Mouse (Mus musculus): ENCODE results near the gene Zwilch.
A peak's percentile ranks its signal among the peaks of the same experiment; 100 is the strongest.
"Not testable (repeated sequence)": the region's sequence is repeated elsewhere in the genome, so short reads cannot be mapped to it uniquely, and the experiment has no call there.

The Zwilch gene

DNA sequence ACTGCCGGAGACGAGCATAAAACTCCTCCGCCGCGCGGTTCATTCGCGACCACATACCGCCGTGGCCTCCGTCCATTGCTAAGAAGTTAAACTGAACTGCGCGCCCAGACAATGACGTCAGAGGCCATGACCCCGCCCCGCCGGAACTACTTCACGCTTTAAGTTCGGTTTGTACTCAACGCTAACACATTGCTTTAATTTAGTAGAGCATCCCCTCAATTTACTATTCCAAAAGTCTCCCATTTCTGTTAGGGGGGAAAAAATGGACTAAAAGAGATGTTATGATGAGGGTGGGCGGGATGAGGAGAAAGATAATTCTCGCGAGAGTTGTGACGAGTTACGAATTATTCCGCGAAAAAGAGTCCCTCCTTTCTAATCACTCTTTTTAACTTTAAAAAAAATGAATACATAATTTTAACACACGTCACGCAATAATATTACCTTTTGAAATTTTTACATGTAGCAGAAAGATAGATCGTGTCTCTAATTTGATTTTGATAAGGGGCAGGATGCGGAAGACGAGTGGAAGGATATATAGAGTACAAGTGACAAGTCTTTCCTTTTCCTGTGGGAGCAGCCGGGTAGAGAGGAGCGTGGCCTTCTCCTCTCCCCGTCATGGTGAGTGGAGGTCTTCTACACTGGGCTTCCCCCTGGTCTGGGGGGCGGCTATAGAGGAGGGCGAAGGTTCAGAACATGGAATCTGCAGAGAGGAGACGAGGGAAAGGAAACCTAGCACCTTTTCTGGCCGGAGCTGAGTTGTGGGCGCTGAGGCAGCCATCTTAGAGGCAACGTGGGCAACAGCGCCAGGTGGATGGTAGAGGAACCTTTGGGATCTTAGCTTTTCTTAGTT lies at the start of gene Zwilch, which contains the start of gene Rpl4:
Zwilch (minus strand) TSS at position 289 of the 850 bp plus-strand sequence.
Rpl4 (plus strand) TSS at position 560 of the 850 bp plus-strand sequence.
- peak; percentile 73 to 77 for DNase-seq (ENCODE audit: low spot score in 2 of 2)

DNA sequence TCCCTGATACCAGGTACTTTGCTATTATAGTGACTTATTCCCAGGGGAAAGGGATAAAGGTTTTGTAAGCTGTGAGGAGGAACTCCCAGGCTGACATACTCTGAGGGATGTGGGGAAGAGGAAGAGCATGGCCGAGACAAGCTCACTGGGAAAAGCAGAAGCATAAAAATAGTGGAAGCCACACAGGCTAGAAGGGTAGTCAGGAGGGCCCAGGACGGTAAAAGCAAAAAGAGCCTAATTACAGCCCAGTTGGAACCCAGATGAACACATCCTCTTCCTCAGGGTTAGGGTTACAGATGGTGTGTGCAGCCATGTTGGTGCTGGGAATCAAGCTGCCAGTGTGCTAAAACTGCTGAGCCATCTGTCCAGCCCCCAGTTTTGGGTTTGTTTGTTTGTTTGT lies 49.2 kb upstream of the Zwilch start:
- DNase-seq (ENCODE audit: low spot score in 2 of 2), result no peak

DNA sequence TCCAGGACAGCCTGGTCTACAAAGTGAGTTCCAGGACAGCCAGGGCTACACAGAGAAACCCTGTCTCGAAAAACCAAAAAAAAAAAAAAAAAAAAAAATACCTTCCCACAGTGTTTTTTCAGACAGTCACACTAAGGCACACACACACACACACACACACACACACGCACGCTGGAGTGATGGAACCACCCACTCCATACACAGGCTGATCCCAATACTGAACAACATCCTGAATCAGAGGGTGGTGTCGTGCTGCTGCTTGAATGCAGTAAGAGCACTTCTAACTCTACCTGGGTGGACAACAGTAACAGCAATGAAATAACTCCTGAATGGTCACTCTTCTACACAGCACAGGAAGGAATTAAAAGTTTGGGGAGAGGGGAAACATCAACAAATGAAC lies 48.6 kb upstream of the Zwilch start:
- DNase-seq (ENCODE audit: low spot score in 2 of 2), result no peak

DNA sequence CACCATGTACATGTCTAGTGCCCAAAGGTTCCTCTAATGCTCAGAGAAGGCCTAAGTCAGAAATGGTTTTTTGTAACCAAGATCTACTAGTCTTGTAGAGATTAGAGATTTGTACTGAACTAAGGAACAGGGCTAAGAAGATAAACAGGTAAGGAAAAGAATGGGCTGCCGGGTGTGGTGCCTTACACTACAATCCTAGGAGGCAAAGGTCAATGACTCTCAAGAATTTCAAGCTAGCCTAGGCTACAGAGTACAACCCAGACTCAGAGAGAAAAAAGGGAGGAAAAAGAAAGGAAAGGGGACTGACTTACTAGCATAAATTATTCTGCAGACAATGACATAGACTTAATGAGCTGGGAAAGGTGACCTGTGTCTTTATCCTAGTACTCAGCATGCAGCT lies 47.7 kb upstream of the Zwilch start:
- DNase-seq (ENCODE audit: low spot score in 2 of 2), result no peak

DNA sequence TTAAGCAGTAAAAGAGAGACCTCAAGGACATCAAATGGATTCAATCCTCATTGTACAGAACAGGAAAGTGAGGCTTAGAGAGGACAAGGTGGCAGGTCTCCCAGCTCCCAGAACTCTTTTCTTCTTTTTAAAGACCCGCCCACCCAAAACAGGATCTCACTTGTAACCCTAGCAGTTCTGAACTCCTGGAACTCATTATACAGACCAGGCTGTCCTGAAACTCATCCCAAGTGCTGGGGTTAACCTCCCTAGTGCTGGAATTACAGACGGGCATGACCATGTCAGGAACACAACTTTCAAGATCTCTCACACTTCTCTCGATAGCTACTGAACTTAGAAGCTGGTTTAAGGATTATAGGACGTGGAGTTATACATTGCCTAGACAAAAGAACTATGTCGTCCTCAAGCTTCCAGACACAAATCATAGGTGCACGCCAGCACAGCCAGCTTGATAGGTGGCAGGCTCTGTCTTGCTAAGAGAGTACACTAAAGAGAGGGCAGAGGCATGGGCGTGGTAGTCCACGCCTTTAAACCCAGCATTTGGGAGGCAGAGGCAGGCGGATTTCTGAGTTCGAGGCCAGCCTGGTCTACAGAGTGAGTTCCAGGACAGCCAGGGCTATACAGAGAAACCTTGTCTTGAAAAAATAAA lies 47.0 kb upstream of the Zwilch start:
- no peak for DNase-seq (ENCODE audit: low spot score in 2 of 2)

DNA sequence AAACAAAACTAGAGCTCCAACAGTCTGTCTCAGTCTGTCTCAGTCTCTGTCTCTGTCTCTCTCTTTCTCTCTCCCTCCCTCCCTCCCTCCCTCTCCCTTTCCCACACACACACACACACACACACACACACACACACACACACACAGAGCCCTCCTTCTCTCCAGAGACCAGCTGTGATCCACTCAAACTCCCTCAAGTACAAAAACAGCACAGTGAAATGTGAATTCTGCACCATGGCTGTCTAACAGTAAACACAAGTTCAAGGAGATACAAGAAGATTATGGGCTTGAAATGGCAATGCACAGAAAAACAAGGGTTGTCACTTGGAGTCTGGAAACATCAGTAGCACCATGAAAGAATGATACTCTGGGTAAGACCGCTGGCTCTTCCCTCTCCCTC lies 46.4 kb upstream of the Zwilch start:
- DNase-seq (ENCODE audit: low spot score in 2 of 2), result no peak

DNA sequence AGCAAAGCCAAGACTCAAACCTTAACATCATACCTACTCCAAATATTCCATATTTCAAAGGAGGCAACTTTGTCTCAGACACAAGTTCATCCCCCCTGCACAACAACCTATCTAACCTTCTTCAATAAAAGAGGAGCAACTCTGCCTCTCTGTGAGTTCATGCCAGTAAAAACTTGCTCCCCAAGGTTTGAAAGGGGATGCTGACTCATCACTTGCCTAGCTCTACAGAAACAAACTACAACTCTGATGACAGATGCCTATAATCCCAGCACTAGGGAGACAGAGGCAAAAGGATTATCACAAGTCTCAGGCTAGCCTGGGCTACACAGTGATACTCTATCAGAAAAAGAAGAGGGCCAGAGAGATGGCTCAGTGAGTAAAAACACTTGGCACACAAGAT lies 45.0 kb upstream of the Zwilch start:
- no peak for DNase-seq (ENCODE audit: low spot score in 2 of 2)

DNA sequence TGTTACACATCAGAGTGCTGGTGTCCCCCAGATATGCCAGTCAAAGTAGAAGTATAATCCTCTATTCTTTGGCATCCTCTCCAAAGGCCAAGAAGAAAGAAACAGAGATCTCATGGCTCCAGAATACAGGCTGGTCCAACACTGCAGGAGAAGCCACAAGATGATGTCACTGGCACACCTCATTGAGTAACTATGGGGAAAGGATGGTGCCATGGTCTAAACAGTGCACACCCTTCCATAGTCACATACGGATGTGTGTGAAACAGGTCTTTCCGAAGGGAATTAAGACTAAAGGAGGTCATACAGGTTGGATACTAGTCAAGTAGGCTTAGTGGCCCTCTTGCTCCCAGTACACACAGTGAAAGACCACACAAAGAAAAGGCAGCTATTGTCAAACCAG lies 43.7 kb upstream of the Zwilch start:
- DNase-seq (ENCODE audit: low spot score in 2 of 2), result no peak

DNA sequence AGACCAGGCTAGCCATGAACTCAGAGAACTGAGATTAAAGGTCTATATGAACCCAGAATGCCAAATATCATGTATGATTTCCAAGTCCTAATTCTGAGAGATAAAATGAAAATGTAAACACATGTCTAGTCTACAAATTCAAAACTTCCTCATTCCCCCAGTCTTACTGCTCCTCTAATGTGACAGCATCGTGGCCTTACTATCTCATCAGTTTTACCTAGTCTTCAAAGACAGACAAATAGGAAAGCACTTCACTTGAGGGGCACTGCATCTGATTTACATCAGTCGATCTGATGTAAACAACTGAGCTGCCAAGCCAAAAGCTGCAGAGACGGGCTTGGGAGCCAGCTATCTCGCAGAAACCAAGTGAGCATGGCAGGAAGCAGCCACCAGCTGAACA lies 43.2 kb upstream of the Zwilch start:
- no peak for DNase-seq (ENCODE audit: low spot score in 2 of 2)

DNA sequence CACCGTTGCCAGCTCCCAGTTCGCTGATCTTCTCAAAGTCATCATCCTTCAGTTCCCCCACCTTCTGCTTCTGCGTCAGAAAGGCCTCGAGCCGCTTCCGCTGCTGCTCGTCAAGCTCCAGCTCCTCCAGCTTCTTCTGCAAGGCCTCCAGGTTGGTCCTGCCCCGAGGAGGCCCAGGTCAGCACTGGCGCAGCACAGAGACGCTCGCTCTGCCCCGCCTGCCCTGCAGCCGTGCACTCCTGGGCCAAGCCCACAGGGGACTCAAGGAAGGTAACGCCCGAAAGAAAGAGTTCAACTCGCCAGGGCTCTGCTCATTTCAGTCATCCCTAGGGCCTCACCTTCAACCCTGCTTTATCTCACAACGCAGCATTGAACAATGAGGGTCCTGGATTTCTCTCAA lies 41.5 kb upstream of the Zwilch start:
- no peak for DNase-seq (ENCODE audit: low spot score in 2 of 2)

DNA sequence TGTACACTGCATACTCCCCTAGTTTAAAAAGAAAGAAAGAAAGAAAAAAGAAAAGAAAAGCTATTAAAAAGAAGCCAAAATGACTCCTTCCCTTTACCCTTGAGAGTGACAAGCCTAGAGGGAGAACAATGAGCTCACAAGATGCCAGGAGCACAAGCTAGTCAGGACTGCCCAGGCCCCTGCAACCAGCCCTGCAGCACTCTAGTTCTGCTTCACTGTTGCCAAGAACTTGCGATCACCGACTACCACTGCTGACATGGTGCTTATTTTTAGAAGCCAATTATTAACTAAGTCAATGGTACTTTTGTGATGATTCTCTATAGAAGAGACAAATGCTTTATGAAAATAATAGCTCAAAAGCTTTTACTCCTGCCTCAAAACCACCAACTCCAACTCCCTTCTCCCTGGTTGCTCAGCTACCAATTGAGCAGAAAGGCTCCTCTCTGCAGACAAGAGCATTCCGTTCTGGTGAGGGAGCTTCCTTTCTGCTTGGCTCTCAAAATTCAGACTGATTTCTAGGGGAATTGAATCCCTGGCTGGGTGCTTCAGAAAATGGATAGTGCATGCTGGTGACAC lies 34.7 kb upstream of the Zwilch start:
- DNase-seq (ENCODE audit: low spot score in 2 of 2), result no peak

DNA sequence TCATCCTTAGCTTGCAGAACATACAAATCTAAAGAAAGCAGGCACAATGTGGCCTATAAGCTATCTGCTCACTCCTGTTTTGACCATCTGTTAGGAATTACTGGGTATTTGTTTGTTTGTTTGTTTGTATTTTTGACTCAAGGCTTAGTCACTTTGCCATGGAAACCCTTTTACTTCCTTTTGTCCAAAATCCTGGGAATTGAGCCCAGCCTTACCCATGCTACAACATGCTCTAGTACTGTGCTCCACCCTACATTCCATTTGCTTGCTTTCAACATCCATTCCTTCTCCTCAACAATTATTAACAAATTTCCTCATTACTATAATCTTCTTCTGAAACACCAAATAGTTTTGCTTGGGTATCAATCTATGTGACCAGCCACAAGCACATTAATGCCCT lies 30.0 kb upstream of the Zwilch start:
- DNase-seq (ENCODE audit: low spot score in 2 of 2), result no peak

DNA sequence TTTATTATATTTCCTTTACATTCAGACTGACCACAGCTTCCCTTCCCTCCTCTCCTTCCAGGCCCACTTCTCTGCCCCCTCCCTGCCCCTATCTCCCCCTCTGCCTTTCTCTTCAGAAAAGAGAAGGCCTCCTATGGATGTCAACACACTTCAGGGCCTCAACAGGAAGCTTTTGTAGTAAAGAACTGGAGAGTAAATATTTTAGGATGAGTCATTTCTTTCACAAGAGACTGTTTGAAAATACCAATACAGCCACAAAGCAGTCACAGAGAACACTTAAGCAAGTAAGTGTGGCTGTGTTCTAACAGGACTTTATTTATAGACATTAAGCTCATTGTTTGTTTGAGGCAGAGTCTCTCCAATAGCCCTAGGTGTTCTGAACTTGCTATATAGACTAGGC lies 29.4 kb upstream of the Zwilch start:
- no peak for DNase-seq (ENCODE audit: low spot score in 2 of 2)

DNA sequence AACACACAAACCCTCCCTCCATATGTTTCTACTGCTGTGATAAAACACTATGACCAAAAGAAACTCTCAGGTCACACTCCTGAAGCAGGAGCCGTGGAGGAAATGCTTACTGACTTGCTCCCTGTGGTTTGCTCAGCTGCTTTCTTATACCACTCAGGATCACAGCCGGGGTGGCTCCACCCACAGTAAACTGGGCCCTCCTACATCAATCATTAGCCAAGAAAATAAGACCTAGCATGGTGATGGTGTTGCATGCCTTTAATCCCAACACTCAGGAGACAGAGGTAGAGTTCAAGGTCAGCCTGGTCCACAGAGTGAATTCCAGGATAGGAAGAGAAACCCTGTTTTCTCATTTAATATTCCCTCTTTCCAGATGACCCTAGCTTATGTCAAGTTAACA lies 27.0 kb upstream of the Zwilch start:
- DNase-seq (ENCODE audit: low spot score in 2 of 2), result no peak

DNA sequence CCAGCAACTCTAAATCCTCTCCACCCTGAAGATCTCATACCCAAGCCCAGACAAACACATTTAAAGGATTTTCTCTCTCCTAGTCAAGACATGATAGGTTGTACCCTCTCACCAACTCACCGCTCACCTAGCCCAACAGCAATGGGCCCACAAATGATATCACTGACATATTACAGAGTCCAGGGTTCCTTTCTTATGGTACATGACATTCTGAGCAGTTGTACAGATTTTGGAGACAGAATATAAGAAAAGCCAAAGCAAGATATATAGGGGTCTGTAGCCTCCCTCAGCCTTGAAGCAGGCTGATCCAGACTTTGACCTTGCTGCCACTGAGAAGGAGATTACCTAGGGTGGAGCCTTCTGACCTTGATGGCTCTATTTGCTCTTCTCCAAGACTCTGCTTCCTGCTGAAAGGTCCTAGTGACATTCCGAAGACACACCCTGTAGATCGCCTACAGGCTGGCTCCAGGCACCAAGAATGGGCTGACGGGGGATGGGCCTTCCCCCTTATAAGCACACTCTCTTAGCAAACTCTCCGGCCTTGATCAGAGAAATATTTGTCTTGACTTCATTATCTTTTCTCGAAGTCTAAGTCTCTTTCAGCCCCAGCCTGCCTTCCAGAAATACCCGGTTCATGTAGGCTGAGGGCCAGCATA lies 26.0 kb upstream of the Zwilch start:
- not testable (repeated sequence) for DNase-seq (ENCODE audit: low spot score in 2 of 2)

DNA sequence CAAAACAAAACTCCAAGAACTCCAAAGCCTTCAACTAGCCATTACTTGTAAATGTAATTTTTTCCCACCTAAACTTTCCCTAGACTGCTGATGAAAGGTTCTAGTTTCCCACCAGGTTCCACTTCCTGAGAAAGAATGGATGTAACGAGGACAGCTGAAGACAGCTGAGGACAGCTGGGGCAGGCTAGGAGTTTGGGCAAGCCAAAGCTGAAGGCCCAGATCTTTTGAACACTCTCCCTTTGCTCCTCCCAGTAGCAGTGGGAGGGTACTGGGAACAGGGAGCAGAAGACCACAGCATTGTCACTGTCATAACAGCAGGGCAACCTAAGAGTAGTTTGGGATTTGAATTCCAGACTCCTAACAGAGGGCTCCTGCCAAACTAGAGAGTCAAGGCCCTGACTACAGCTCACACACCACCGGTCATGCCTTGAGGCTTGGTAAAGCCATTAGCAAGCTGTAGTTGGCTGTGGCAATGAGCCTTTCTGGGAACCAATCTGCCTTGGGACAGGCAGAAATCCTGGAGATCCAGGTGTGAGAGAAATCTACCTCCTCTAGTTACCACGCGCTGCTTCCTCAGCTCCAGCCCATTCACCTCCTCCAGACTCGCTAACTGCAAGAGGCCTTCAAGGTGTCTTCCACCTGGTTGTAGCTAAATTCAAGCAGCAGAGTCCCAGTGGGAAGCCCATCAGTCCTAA lies 25.3 kb upstream of the Zwilch start:
- no peak for DNase-seq (ENCODE audit: low spot score in 2 of 2)

DNA sequence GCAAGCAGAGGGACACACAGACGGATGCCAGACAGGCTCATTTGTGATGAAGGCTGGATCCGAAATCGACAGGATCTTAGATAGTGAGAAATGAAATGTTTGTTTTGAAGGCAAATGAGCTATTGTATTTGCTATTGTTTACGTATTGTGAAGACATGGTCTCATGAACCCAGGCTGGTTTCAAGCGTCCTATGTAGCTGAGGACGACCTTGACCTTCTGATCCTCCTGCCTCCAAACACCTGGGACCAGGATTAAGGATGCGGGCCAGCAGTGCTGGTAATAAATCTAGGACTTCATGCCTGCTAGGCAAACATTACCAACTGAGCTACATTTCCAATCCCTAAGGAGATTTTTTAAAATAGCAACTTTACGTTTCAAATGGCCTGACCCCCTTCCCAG lies 24.6 kb upstream of the Zwilch start:
- no peak for DNase-seq (ENCODE audit: low spot score in 2 of 2)

DNA sequence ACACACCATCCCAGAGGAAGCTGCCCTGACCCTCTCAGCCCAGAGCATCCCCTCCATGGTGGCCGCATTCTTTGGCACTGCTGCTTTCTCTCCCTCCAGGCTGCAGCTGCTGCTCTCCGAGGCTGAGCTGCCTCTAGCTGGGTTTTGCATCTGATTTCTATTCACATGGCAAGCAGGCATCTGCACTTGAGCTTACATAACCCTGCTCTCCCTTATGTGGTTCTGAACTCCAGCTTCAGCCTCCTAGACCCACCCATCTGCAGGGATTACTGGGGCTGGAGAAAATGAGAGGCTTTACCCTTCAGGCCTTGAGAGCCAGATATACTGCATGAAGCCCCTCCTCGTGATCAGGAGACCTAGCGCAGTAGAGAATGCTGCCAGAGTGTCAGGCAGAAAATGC lies 22.6 kb upstream of the Zwilch start:
- DNase-seq (ENCODE audit: low spot score in 2 of 2), result no peak

DNA sequence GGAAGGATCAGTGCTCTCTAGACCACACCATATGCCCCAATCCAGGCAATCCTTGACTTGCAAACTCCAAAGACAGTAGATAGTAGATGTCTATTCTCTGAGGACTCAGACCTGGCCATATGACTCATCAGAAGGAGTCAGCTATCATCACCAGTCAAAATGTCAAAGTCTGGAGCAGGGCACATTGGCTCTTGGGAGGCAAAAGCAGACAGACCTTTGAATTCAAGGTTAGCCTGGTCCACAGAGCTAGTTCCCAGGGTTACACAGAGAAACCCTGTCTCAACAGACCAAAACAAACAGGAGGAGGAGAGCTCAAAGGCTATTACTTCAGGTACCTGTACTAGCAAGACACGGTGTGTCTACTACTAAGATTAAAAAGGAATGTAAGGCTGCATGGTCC lies 21.0 kb upstream of the Zwilch start:
- DNase-seq (ENCODE audit: low spot score in 2 of 2), result no peak

DNA sequence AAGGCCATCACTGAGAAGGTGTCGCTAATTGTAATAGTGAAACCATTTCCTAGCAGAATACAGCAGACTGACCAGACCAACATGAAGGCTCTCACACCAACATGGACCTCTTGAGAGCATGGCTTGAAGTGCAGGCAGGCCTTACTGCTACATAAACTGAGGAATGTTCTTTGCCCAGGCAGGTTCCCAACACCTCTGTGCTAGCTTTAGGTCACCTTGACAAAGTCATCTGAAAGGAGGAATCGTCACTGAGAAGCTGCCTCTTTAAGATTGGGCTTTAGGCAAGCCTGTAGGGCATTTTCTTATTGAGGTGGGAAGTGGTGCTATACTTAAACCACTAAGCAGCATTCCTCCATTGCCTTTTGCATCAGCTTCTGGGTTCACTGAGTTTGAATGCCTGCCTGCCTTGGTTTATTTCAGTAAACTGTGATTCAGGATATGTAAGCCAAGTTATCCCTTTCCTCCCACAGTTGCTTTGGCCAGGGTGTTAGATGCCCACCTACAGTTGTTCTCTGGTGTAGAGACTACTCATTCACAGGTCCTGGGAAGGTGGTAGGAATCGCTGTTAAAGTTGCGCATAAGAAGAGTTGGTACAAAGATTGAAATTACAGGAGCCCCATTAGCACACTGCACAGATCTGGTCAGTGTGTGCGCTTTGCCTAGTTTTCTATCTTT lies 11.4 kb upstream of the Zwilch start:
- DNase-seq (ENCODE audit: low spot score in 2 of 2), result no peak

DNA sequence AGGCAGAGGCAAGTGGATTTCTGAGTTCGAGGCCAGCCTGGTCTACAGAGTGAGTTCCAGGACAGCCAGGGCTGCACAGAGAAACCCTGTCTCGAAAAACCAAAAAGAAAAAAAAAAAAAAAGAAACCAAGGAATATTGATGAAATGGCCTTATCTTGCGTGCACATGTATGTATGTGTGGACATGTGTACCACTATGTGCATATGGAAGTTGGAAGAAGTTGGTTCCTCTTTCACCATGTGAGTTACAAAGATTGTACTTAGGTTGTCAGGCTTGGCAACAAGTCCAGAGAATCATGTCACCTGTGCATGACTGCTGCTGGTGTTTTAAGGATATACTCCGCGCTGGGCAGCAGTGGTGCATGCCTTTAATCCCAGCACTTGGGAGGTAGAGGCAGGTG lies 10.4 kb upstream of the Zwilch start:
- not testable (repeated sequence) for DNase-seq (ENCODE audit: low spot score in 2 of 2)

Data from urinary bladder, postnatal 36 days (tissue).